Mouse (Mus musculus) layer of hippocampus, postnatal 10 days (tissue): ENCODE measurements around the gene Msgn1. TPM values are rescaled to one million over a fixed set of nuclear protein-coding genes. Genes with fewer than 3 reads are reported as not detected.

Experiments used
- DNase-seq, 2 experiments: peaks; one replicate each; pipeline ENCODE4 v3.0.0; 2021; ENCODE audit warnings: low spot score in 2 of 2
- total RNA-seq, 2 experiments: library from RNA; stranded (reverse); gene quantifications; 2 replicates each; pipeline ENCODE4 v1.2.3; 2021

Msgn1 gene
- total RNA-seq, 2 experiments from 2014 or later: not detected

DNA sequence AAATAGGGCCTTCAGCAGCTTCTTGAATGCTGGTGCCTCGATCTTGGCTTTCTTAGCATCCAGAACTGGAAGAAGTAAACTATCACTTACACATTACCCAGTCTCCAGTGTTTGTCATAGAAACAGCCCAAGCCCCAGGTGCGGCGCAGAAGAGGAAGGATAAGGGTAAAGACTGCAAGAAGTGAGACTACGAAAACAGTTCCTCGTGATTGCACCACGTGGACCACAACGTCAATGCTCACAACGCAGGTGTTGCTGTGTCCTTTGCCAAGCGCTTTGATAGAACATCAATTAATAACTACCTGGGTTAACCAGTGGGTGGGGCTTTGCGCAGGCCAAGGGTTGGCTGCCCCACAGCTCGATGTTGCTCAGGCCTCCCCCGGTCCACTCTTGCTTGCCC is 8.1 kb downstream of the Msgn1 start:
- DNase-seq: no peak

- no peak for DNase-seq
These were observed 10.2 kb downstream of the Msgn1 start for GRCm38 (mm10) chr12:11198551-11198950.

- DNase-seq: no peak
These were observed 10.7 kb downstream of the Msgn1 start for GRCm38 (mm10) chr12:11198026-11198425.

DNA sequence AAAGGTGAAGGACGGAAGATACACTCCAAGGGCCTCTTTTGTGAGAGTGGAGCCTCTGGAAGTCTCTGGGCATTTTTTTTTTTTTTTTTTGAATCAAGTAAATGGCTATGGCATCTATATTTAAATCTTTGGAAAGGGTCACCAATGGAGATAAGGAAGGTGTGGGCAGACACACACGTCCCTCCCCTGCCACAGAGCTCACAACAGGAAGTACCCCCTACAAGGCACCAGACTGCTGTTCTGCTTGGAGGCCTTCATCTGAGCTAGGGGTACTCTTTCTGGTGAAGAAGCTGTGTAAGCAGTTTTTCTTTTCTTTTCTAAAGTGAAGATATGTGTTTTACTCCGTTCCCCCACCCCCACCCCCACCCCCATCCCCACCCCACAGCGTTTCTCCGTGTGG is 11.9 kb downstream of the Msgn1 start:
- DNase-seq: no peak

GRCm38 (mm10) chr12:11196142-11196597 is 12.6 kb downstream of the Msgn1 start:
- DNase-seq: peak; percentile 81 to 86

DNA sequence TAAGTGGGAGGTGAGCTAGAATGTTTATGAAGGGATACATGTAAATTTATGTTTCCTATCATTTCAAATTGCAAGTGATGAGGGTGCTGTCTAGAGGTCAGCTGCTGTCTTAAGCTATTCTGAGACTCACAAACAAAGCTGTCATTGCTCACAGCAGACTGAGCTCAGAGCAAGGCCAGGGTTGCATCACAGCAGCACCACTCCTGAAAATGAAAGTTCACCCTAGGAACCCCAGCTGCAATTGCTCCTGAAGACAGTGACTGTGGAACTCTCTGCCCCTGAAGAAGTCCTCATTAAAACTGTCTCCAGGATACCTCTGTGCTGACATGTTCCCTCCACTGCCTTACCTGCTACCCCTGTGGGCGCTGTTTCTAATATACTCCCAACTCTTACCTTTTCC is 13.7 kb downstream of the Msgn1 start:
- DNase-seq: no peak

DNA sequence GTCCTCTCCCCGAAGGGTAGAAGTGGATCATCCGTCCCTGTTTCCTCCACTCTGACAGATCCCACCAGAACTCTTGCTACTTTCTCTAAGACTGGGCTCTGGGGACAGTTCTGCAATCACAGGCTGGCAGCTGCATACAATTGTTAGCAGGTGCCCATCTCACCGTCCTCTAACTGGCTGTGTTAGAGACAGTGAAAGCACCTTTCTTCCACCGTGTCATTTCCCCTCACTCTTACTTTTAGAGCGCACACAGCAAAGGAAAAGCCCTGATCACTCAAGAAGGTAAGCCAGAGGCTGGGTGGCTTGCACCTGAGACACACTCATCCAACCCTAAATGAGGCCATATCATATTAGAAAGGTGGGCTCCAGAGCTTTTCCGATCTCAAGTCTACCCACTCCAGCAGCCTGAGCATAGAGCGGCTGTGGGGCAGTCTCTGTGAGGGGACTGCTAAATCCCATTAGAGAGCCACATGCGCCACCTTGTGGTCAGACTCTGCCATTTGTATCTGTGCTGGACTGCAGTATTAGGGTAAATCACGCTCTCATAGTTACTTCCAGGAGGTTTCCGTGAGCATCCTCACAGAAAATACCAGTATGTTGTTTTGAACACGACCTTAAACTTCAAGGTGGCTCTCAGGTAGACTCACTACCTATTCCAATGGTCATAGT is 30.2 kb downstream of the Msgn1 start:
- DNase-seq: peak; percentile 94

- DNase-seq: peak in 1 of 2 experiments; percentile 16
These were observed 31.1 kb downstream of the Msgn1 start for GRCm38 (mm10) chr12:11177408-11178394.

DNA sequence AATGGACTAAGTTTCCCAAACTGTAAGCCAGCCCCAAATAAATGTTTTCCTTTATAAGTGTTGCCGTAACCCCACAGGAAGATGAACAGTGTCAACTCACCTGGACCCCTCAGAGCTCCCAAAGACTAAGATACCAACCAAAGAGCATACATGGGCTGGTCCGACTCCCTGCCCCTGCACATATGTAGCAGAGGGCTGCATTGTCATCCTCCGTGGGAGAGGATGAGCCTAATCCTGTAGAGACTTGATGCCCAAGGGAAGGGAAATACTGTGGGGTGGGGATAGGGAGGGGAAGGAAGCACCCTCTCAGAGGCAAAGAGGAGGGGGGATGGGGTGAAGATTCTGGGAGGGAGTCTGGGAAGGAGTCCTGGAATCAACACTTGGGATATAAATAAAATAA is 50.1 kb downstream of the Msgn1 start:
- no peak for DNase-seq

Other genes starting within 250 kb of the Msgn1 start
- gene Kcns3, start 57.9 kb downstream of the Msgn1 start, total RNA-seq: 1 to 10 TPM; 4.0 to 4.1 TPM
- gene Gen1, start 56.8 kb upstream of the Msgn1 start, total RNA-seq: 1 to 10 TPM; 3.1 to 3.7 TPM
- 10 to 100 TPM; 31.6 to 39.6 TPM for gene Smc6, start 56.9 kb upstream of the Msgn1 start, total RNA-seq
- 100 to 1,000 TPM; 288 to 320 TPM for gene Vsnl1, start 227.6 kb upstream of the Msgn1 start, total RNA-seq
- gene Rad51ap2, start 247.1 kb upstream of the Msgn1 start, total RNA-seq: under 1 TPM; 0.87 to 0.89 TPM